Mouse (Mus musculus) MEL (cell line): ENCODE measurements around the gene Btbd6.

Source experiments
- CHD1 ChIP-seq: IDR thresholded peaks from 2 replicates; pipeline ENCODE4 v1.6.1; 2012; ENCODE audit warnings: low read depth, mild to moderate bottlenecking, inconsistent platforms, low read length, improper control_type of control experiment
- CTCF ChIP-seq, 3 experiments: IDR thresholded peaks in 2 of 3; conservative IDR thresholded peaks in 1 of 3; 2 replicates each; pipeline ENCODE4 v1.5.1; 2011 to 2012; ENCODE audit warnings: low read length in 3 of 3, low read depth in 2 of 3, mild to moderate bottlenecking in 2 of 3, improper control_type of control experiment in 1 of 3, inconsistent platforms in 1 of 3, mixed read lengths in 1 of 3, moderate library complexity in 1 of 3; ENCODE audit not compliant: control insufficient read depth in 1 of 3, insufficient read depth in 1 of 3, poor library complexity in 1 of 3, severe bottlenecking in 1 of 3
- EP300 ChIP-seq, 2 experiments: IDR thresholded peaks; 2 replicates each; pipeline ENCODE4 v1.6.1; 2011; ENCODE audit warnings: improper control_type of control experiment in 2 of 2, low read length in 2 of 2, low read depth in 1 of 2, mild to moderate bottlenecking in 1 of 2
- GATA1 ChIP-seq: IDR thresholded peaks from 2 replicates; pipeline ENCODE4 v1.6.1; 2011; ENCODE audit warnings: low read depth, low read length, improper control_type of control experiment
- HCFC1 ChIP-seq: IDR thresholded peaks from 2 replicates; pipeline ENCODE4 v1.6.1; 2012; ENCODE audit warnings: low read depth, mild to moderate bottlenecking, inconsistent platforms, low read length, improper control_type of control experiment, moderate library complexity
- MAX ChIP-seq: IDR thresholded peaks from 2 replicates; pipeline ENCODE4 v1.6.1; 2011; ENCODE audit warnings: low read length, improper control_type of control experiment
- POLR2A ChIP-seq, 2 experiments: IDR thresholded peaks; 2 replicates each; pipeline ENCODE4 v1.6.1; 2011 to 2012; ENCODE audit warnings: low read length in 2 of 2, mild to moderate bottlenecking in 2 of 2, control low read depth in 1 of 2, improper control_type of control experiment in 1 of 2, low read depth in 1 of 2, moderate library complexity in 1 of 2; ENCODE audit not compliant: control insufficient read depth in 1 of 2, insufficient read depth in 1 of 2, poor library complexity in 1 of 2
- USF1 ChIP-seq: IDR thresholded peaks from 2 replicates; pipeline ENCODE4 v1.6.1; 2014; ENCODE audit warnings: low read depth, mild to moderate bottlenecking, inconsistent platforms, low read length, improper control_type of control experiment, moderate library complexity
- USF2 ChIP-seq, 2 experiments: IDR thresholded peaks; 2 replicates each; pipeline ENCODE4 v1.6.1; 2011 to 2012; ENCODE audit warnings: improper control_type of control experiment in 2 of 2, low read length in 2 of 2, borderline replicate concordance in 1 of 2, inconsistent platforms in 1 of 2, low read depth in 1 of 2, mild to moderate bottlenecking in 1 of 2; ENCODE audit not compliant: insufficient read depth in 1 of 2

DNA sequence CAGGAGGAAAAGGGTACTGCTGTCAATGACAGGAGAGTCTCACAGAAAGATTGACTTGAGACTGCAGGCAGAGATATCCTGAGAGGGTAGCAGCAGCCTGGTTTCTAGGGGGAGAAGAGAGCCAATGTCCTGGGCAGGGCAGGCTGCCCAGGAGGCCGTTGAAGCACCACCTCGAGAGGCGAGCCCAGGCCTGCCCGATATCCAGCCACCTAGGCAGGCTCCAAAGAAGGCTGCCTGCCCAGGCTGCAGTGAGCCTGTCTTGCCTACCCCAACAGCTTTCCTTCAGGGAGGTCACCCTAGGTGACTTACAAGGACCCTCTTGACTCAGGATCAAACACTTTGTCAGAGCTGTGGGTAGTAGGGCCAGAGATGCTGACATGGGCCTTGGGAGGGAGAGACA, 36.0 kb upstream of the Btbd6 start:
- no peak for TF ChIP-seq POLR2A (IDR thresholded peaks at IDR 0.05; ENCODE audit: control insufficient read depth in 1 of 2, insufficient read depth in 1 of 2, low read depth in 1 of 2, low read length in 2 of 2, poor library complexity in 1 of 2)
- TF ChIP-seq EP300 (IDR thresholded peaks at IDR 0.05; ENCODE audit: low read depth in 1 of 2, low read length in 2 of 2) = no peak
- no peak for TF ChIP-seq USF2 (IDR thresholded peaks at IDR 0.05; ENCODE audit: borderline replicate concordance in 1 of 2, insufficient read depth in 1 of 2, low read depth in 1 of 2, low read length in 2 of 2)
- no peak; a peak in 1 of 6 replicates for TF ChIP-seq CTCF (IDR thresholded peaks at IDR 0.05 in 2 of 3, conservative IDR thresholded peaks at IDR 0.05 in 1 of 3; ENCODE audit: control insufficient read depth in 1 of 3, insufficient read depth in 1 of 3, low read depth in 2 of 3, low read length in 3 of 3, poor library complexity in 1 of 3, severe bottlenecking in 1 of 3)
- no peak for TF ChIP-seq USF1
- no peak for TF ChIP-seq CHD1
- TF ChIP-seq GATA1 = no peak
- no peak for TF ChIP-seq MAX
- no peak for TF ChIP-seq HCFC1
